8 mouse cellular contexts compared by ENCODE assay signal in the genomic region with DNA sequence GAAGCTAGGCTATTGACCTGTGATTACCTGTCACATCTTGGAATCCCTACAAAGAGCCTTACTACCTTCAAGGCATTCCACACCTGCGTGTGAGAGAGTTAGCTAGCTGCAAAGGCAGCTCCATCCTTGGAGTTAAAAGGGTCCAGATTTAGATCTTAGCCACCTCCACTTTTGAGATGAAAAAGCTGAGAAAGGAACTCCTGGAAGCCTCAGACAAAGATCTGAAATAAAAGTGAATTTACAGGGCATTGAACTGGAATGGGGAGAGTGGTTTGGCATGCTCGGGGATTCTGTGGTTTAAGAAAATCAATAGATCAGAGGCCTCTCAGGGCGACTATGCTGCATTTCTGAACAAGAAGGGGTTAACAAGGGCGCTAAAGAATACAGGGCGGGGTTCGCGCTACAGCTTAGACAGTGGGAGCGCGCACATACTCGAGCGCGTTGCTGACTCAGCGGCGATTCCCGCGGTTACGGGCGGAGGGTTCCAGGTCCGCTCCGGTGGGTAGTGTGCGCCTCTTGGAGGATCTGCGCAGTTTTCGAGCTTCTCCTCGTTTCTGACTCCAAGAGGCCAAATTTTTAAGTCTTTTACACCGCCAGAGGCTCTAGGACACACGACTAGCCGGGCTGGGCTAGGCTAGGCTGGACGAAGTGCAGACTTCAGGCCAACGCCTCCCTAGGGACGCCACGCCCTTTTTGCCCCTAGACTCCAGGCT. TPM values are rescaled to one million over a fixed set of nuclear protein-coding genes. Genes with fewer than 3 reads are reported as not detected.
DNase-seq lines count a peak whose midpoint lies in the region; ATAC-seq and TF ChIP-seq lines count a peak whose summit lies in the region.

No protein-coding gene starts in this region.

- H3K4me2 ChIP-seq in hindbrain, embryonic 14.5 days (replicated peaks): peak overlapping the region; percentile 83

- peaks cover 12% of the 10 kb centered on the region; the same call in 1 of the 2 replicates for H3K36me3 ChIP-seq in hindbrain, embryonic 14.5 days (replicated peaks; ENCODE audit: control insufficient read depth, insufficient read depth)

- peak overlapping the region; percentile 89 for H3K27ac ChIP-seq in cerebellum, adult 2 months (ENCODE audit: insufficient read depth, low read length)
- H3K27ac ChIP-seq in hindbrain, embryonic 14.5 days: peak overlapping the region; percentile 83
- peak overlapping the region; percentile 92 for H3K27ac ChIP-seq in left cerebral cortex, adult 2 months

- H3K4me1 ChIP-seq in cerebellum, adult 2 months (ENCODE audit: control insufficient read depth, insufficient read depth, low read length): peaks cover 29% of the 10 kb centered on the region
- peaks cover 57% of the 10 kb centered on the region for H3K4me1 ChIP-seq in hindbrain, embryonic 14.5 days (replicated peaks; ENCODE audit: control insufficient read depth, insufficient read depth, low read length)

- peak overlapping the region; percentile 62 for H3K9ac ChIP-seq in hindbrain, embryonic 14.5 days

- H3K4me3 ChIP-seq in cerebellum, adult 2 months (replicated peaks; ENCODE audit: insufficient read depth, low read depth, low read length): peak overlapping the region; percentile 61
- H3K4me3 ChIP-seq in hindbrain, embryonic 14.5 days (replicated peaks; ENCODE audit: low read length): peak overlapping the region; percentile 41
- peak overlapping the region; percentile 56 for H3K4me3 ChIP-seq in left cerebral cortex, adult 2 months

- TF ChIP-seq POLR2A in cerebellum, adult 2 months (IDR thresholded peaks at IDR 0.05; ENCODE audit: borderline replicate concordance, insufficient read depth, low read length): peak; percentile 64

- no peaks in the 10 kb centered on the region for H3K27me3 ChIP-seq in cerebellum, adult 2 months (ENCODE audit: control insufficient read depth, insufficient read depth, low read length)
- peaks cover 46% of the 10 kb centered on the region for H3K27me3 ChIP-seq in hindbrain, embryonic 14.5 days (ENCODE audit: control insufficient read depth, insufficient read depth, low read length)

- ATAC-seq in CD4-positive, CD25-positive, alpha-beta regulatory T cell, adult 4 months: no peak
- ATAC-seq in hindbrain, embryonic 14.5 days (ENCODE audit: low FRiP score): peak; percentile 38; the same call in 1 of the 2 replicates

- intact Hi-C loops in left cerebral cortex, adult 2 months (cut with DNase I): loop anchor here (1.0 to 10.0 kb wide), 2 partner anchors 52 to 167 kb away; a partner anchor contains a TSS

- DNase-seq in CD4-positive, CD25-positive, alpha-beta regulatory T cell, adult 2 months (ENCODE audit: low read depth, low spot score): peak; percentile 50
- DNase-seq in cerebellum, adult 2 months: peak; percentile 84 to 86
- DNase-seq in frontal cortex, postnatal 25 days (ENCODE audit: low spot score in 2 of 2): peak; percentile 50 to 52
- peak; percentile 84 for DNase-seq in hindbrain, embryonic 14.5 days (ENCODE audit: low spot score)
- peak; percentile 67 to 74 for DNase-seq in left cerebral cortex, adult 2 months (ENCODE audit: extremely low spot score in 1 of 2, low spot score in 2 of 2)
- DNase-seq in lung, postnatal 4 days: peak; percentile 81 to 83
- DNase-seq in right cerebral cortex, postnatal 10 days (ENCODE audit: low spot score in 2 of 2): peak; percentile 85 to 86

- WGBS in cerebellum, adult 2 months: under 1% methylated on average over 31 of the region's 31 CpGs
- WGBS in hindbrain, embryonic 14.5 days: under 1% methylated on average over 31 of the region's 31 CpGs

- H3K9me3 ChIP-seq in hindbrain, embryonic 14.5 days (ENCODE audit: control insufficient read depth, low read length): no peaks in the 10 kb centered on the region

- TF ChIP-seq CTCF in cerebellum, adult 2 months (IDR thresholded peaks at IDR 0.05; ENCODE audit: borderline replicate concordance, insufficient read depth, low read depth, low read length): no peak
- TF ChIP-seq CTCF in left cerebral cortex, adult 2 months (IDR thresholded peaks at IDR 0.05): no peak

RNA-seq across cellular contexts. Expression of a gene that starts 0.7 kb away (rescaled TPM):
- polyA plus RNA-seq in CD4-positive, CD25-positive, alpha-beta regulatory T cell, adult 4 months (2017; shearing (Covaris generic)): not detected
- 67.6 and 71.0 TPM in 2 replicates for polyA plus RNA-seq in cerebellum, adult 2 months (2012; rRNA removed)
- 7.7 and 9.5 TPM in 2 replicates for polyA plus RNA-seq in hindbrain, embryonic 14.5 days (2014; fragmentation: Nextera tagmentation; extraction: Ambion mirVana)
- total RNA-seq in left cerebral cortex, adult 2 months (2021): 10 to 100 TPM; 13.0 to 13.2 TPM

RNA-seq across cellular contexts. Expression of a gene that starts 1.6 kb away (rescaled TPM):
- under 1 TPM in 1 of 2 experiments, not detected in 1; 0.17 TPM for polyA plus RNA-seq in CD4-positive, CD25-positive, alpha-beta regulatory T cell, adult 4 months (2017; shearing (Covaris generic))
- polyA plus RNA-seq in cerebellum, adult 2 months (2012; rRNA removed): 151 and 169 TPM in 2 replicates
- 6.0 and 6.5 TPM in 2 replicates for polyA plus RNA-seq in hindbrain, embryonic 14.5 days (2014; fragmentation: Nextera tagmentation; extraction: Ambion mirVana)
- 100 to 1,000 TPM; 171 to 182 TPM for total RNA-seq in left cerebral cortex, adult 2 months (2021)

RNA-seq across cellular contexts. Expression of a gene that starts 3.4 kb away (rescaled TPM):
- polyA plus RNA-seq in CD4-positive, CD25-positive, alpha-beta regulatory T cell, adult 4 months (2017; shearing (Covaris generic)): 1 to 10 TPM in 1 of 2 experiments, under 1 TPM in 1; 0.36 to 2.0 TPM
- polyA plus RNA-seq in cerebellum, adult 2 months (2012; rRNA removed): 0.82 and 1.0 TPM in 2 replicates
- polyA plus RNA-seq in hindbrain, embryonic 14.5 days (2014; fragmentation: Nextera tagmentation; extraction: Ambion mirVana): 0.23 and 0.25 TPM in 2 replicates
- under 1 TPM in 1 of 2 experiments, not detected in 1; 0.38 TPM for total RNA-seq in left cerebral cortex, adult 2 months (2021)

RNA-seq across cellular contexts. Expression of a gene that starts 16.2 kb away (rescaled TPM):
- 1 to 10 TPM; 1.4 to 3.5 TPM for polyA plus RNA-seq in CD4-positive, CD25-positive, alpha-beta regulatory T cell, adult 4 months (2017; shearing (Covaris generic))
- 44.3 and 47.8 TPM in 2 replicates for polyA plus RNA-seq in cerebellum, adult 2 months (2012; rRNA removed)
- 48.6 and 50.6 TPM in 2 replicates for polyA plus RNA-seq in hindbrain, embryonic 14.5 days (2014; fragmentation: Nextera tagmentation; extraction: Ambion mirVana)
- 10 to 100 TPM; 51.4 to 52.9 TPM for total RNA-seq in left cerebral cortex, adult 2 months (2021)

RNA-seq across cellular contexts. Expression of a gene that starts 52.1 kb away (rescaled TPM):
- 10 to 100 TPM; 24.9 to 34.0 TPM for polyA plus RNA-seq in CD4-positive, CD25-positive, alpha-beta regulatory T cell, adult 4 months (2017; shearing (Covaris generic))
- 39.1 and 39.3 TPM in 2 replicates for polyA plus RNA-seq in cerebellum, adult 2 months (2012; rRNA removed)
- 64.0 and 64.1 TPM in 2 replicates for polyA plus RNA-seq in hindbrain, embryonic 14.5 days (2014; fragmentation: Nextera tagmentation; extraction: Ambion mirVana)
- 10 to 100 TPM; 45.1 to 45.8 TPM for total RNA-seq in left cerebral cortex, adult 2 months (2021)

Comparison
In these comparisons a context has a peak if more than half of its experiments do, and no peak if none do; other contexts are left out.
1. RNA of a gene that starts 1.6 kb away (polyA plus RNA-seq): 151 to 169 TPM in cerebellum, adult 2 months; 6.0 to 6.5 TPM in hindbrain, embryonic 14.5 days and 0.17 TPM in CD4-positive, CD25-positive, alpha-beta regulatory T cell, adult 4 months; every median in the first group is over 10 times any median in the second.
2. Peak in every context shown above with its lines, with median percentiles within 50 percentile points of each other: DNase-seq, H3K27ac ChIP-seq and H3K4me3 ChIP-seq.